Mouse (Mus musculus): Measurements from ENCODE around the gene Ero1l. TPM values are rescaled to one million over a fixed set of nuclear protein-coding genes. Genes with fewer than 3 reads are reported as not detected.

Gene Ero1l
- polyA plus RNA-seq, 1 experiment from 2014 or later, result 26.1 TPM

GRCm38 (mm10) chr14:45275816-45276215, 42.8 kb downstream of the Ero1l start:
- no peaks in the 10 kb centered on the region for H3K9me3 ChIP-seq
- H3K4me1 ChIP-seq (replicated peaks), result no peaks in the 10 kb centered on the region
- H3K27me3 ChIP-seq (ENCODE audit: insufficient read depth, poor library complexity, severe bottlenecking), result no peaks in the 10 kb centered on the region
- 0 out of 2 replicates have a peak, but pooled peaks cover 9% of the 10 kb centered on the region for H3K36me3 ChIP-seq
- H3K27ac ChIP-seq, result no peak overlapping the region
- WGBS, result 87% methylated on average over 6 of the region's 6 CpGs
- no peak for DNase-seq (ENCODE audit: low spot score)
- H3K4me3 ChIP-seq, result no peak overlapping the region

- 87% methylated on average over 3 of the region's 3 CpGs for WGBS
Observed at GRCm38 (mm10) chr14:45263831-45264592, 54.6 kb downstream of the Ero1l start.

GRCm38 (mm10) chr14:45251548-45252076, 67.0 kb downstream of the Ero1l start:
- Histone ChIP-seq H3K9me3 (no peaks in the 10 kb centered on the region), H3K36me3 (peaks cover 13% of the 10 kb centered on the region; the same call in 1 of the 2 replicates), H3K27me3 (ENCODE audit: insufficient read depth, poor library complexity, severe bottlenecking) (no peaks in the 10 kb centered on the region), H3K27ac (no peak overlapping the region), H3K4me3 (no peak overlapping the region), H3K4me1 (replicated peaks) (no peaks in the 10 kb centered on the region)
- no peak for DNase-seq (ENCODE audit: low spot score)
- WGBS, result 91% methylated on average over 4 of the region's 4 CpGs

More at GRCm38 (mm10) chr14:45263831-45264592, 54.6 kb downstream of the Ero1l start:
- Histone ChIP-seq H3K4me1 (replicated peaks) (no peaks in the 10 kb centered on the region), H3K4me3 (no peak overlapping the region), H3K27ac (no peak overlapping the region), H3K27me3 (ENCODE audit: insufficient read depth, poor library complexity, severe bottlenecking) (no peaks in the 10 kb centered on the region), H3K9me3 (peaks cover 7% of the 10 kb centered on the region; the same call in 1 of the 2 replicates), H3K36me3 (peaks cover 26% of the 10 kb centered on the region)
- no peak for DNase-seq (ENCODE audit: low spot score)

- Histone ChIP-seq H3K9me3 (no peaks in the 10 kb centered on the region), H3K36me3 (no peaks in the 10 kb centered on the region), H3K27ac (no peak overlapping the region), H3K27me3 (ENCODE audit: insufficient read depth, poor library complexity, severe bottlenecking) (no peaks in the 10 kb centered on the region), H3K4me1 (replicated peaks) (no peaks in the 10 kb centered on the region), H3K4me3 (no peak overlapping the region)
- WGBS, result 48% methylated on average over 1 of the region's 1 CpGs
- DNase-seq (ENCODE audit: low spot score), result no peak
Observed at GRCm38 (mm10) chr14:45241613-45242012, 77.0 kb downstream of the Ero1l start.

- WGBS, result 87% methylated on average over 2 of the region's 2 CpGs
Observed at GRCm38 (mm10) chr14:45239042-45239441, 79.5 kb downstream of the Ero1l start.

More at GRCm38 (mm10) chr14:45239042-45239441, 79.5 kb downstream of the Ero1l start:
- Histone ChIP-seq H3K4me1 (replicated peaks) (no peaks in the 10 kb centered on the region), H3K36me3 (no peaks in the 10 kb centered on the region), H3K9me3 (no peaks in the 10 kb centered on the region), H3K27me3 (ENCODE audit: insufficient read depth, poor library complexity, severe bottlenecking) (no peaks in the 10 kb centered on the region), H3K27ac (no peak overlapping the region), H3K4me3 (no peak overlapping the region)
- DNase-seq (ENCODE audit: low spot score), result no peak

Other genes starting within 250 kb of the Ero1l start
- gene Gpr137c, start 99.1 kb downstream of the Ero1l start, polyA plus RNA-seq (2016; fragmentation: Nextera tagmentation; extraction: Ambion mirVana), result 4.3 and 6.2 TPM in 2 replicates
- 15.1 and 16.5 TPM in 2 replicates for gene Txndc16, start 98.4 kb downstream of the Ero1l start, polyA plus RNA-seq (2016; fragmentation: Nextera tagmentation; extraction: Ambion mirVana)
- 168 and 199 TPM in 2 replicates for gene Psmc6, start 11.0 kb upstream of the Ero1l start, polyA plus RNA-seq (2016; fragmentation: Nextera tagmentation; extraction: Ambion mirVana)
- gene Styx, start 32.3 kb upstream of the Ero1l start, polyA plus RNA-seq (2016; fragmentation: Nextera tagmentation; extraction: Ambion mirVana), result 30.6 and 39.2 TPM in 2 replicates
- gene Gnpnat1, start 86.1 kb upstream of the Ero1l start, polyA plus RNA-seq (2016; fragmentation: Nextera tagmentation; extraction: Ambion mirVana), result 38.6 and 46.1 TPM in 2 replicates
- gene Fermt2, start 211.3 kb upstream of the Ero1l start, polyA plus RNA-seq (2016; fragmentation: Nextera tagmentation; extraction: Ambion mirVana), result 74.3 and 89.6 TPM in 2 replicates